Mouse (Mus musculus): ENCODE results near the gene Nudcd2.

Gene Nudcd2

DNA sequence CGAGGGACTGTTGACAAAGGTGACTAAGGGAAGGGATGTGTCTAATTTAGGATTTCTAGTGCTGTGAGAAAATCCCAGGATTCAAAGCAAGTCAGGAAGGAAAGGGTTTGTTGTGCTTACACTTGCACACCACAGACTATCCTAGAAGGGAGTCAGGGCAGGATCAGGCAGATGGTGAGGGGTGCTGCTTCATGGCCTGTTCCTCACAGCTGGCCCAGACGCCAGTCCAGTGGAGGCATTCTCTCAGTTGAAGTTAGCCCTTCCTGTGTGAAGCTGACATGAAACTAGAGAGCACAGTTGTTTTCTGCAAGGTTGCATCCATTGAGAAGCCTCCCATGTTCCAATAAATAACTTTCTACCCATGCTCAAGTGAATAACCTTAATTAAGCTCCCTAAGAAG lies 14.2 kb downstream of the Nudcd2 start:
- in situ Hi-C loops (cut with MboI; ENCODE audit: low pct_unique_long_range_greater_than_20kb in 1 of 2, low sequenced_read_pairs in 2 of 2, unreplicated experiment in 1 of 2) = no loop called here

DNA sequence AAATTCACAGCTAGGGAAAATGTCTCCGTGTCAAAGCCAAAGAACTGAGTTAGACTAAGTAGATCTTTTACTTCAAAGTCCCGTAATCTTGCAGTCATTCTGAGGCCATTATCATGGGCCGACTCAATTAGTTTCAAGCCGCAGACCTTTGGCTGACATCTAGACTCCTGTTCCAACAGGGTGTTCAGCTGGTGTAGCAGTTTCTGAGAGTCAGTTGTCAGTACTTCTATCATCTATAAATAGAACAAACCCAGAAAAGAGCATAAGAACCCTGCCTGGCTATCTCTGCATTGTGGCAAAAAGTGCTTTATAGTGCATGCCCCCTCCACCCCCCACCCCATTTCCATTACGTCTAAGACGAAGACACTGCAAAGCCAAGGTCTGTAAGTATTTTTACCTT lies 20.4 kb downstream of the Nudcd2 start:
- in situ Hi-C loops (cut with MboI; ENCODE audit: low pct_unique_long_range_greater_than_20kb in 1 of 2, low sequenced_read_pairs in 2 of 2, unreplicated experiment in 1 of 2) = no loop called here

DNA sequence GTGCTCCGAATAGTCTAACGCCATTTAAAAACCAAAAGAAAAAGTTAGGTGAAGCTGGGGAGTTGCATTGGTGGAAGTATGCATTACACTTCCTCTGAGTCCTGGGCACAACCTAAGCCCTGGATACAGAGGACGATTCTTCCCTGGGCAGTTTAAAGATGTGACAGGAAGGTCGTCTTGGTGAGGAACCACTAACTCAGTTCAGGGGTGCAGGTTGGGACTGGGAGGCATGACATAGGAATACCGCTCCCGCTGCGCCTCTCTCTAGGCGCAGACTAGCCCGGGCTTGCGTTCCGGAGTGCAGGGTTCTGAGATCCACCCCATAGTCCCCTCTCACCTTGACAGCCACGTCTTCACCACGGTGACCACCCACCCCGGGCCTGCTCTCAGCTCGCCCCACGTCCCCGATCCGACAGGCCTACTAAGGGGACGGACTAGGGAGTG lies 21.2 kb downstream of the Nudcd2 start:
- in situ Hi-C loops (cut with MboI; ENCODE audit: low pct_unique_long_range_greater_than_20kb in 1 of 2, low sequenced_read_pairs in 2 of 2, unreplicated experiment in 1 of 2) = no loop called here

DNA sequence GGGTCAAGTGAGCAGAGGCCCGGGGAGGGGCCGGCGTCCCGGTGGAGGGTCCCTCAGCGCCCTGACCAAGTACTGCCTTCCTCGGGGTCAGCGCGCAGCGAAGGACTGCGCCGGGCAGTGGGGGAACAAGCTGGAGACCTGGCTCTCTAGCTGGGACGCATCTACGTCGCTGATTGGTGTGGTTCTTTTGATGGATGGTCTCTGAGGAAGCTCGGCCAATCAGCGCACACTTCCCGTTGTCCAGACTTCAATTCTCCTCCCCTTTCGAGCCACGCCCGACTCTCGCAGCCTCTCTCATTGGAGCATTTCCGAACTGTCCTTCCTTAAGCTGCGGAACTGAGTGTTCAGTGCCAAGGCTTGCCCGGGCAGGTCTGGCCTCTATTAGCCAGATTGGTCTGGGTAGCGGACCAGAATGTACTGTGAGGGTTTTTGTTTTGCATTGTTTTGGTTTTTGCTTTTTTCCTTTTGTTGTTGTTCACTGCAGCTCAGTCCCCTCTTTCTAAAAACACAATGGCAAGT lies 21.7 kb downstream of the Nudcd2 start, which contains the start of gene Ccng1:
TSS of gene Ccng1 (minus strand) at position 203 of the 519 bp plus-strand sequence.
- in situ Hi-C loops (cut with MboI; ENCODE audit: low pct_unique_long_range_greater_than_20kb in 1 of 2, low sequenced_read_pairs in 2 of 2, unreplicated experiment in 1 of 2) = no loop called here

DNA sequence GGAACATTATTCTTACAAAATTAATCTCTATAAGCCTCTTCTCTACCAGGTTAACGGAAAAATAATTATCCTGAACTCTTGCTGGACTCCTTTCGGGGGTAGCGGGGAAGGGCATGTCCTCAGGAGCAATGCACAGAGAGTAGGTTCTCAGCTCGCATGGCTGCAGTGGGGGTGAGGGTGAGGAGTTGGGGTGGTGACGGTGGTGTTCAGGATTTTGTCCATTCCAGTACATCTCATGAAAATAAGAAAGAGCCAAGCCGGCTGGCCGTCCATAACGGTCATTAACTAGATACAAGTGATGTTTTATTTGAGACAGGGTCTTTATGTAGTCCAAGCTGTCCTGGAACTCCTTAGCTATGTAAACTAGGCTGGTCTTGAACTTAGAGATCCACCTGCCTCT lies 22.5 kb downstream of the Nudcd2 start:
- in situ Hi-C loops (cut with MboI; ENCODE audit: low pct_unique_long_range_greater_than_20kb in 1 of 2, low sequenced_read_pairs in 2 of 2, unreplicated experiment in 1 of 2) = no loop called here

DNA sequence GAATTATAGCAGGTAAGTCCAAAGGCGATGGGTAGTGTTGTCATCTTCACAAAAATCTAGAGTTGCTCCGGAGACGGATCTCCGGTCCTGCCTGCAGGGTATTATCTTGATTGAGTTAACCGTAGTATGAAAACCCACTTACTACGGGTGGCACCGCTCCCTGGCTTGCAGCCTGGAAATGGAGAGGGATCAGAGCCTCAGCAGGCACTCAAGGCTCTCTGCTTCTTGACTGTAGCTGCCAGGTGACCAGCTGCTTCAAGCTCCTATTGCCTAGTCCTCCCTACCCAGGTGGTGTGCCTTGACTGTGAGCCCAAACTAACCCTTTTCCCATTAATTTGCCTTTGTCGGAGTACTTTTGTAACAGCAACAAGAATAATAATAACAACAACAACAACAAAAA lies 26.4 kb downstream of the Nudcd2 start:
- in situ Hi-C loops (cut with MboI; ENCODE audit: low pct_unique_long_range_greater_than_20kb in 1 of 2, low sequenced_read_pairs in 2 of 2, unreplicated experiment in 1 of 2) = no loop called here

DNA sequence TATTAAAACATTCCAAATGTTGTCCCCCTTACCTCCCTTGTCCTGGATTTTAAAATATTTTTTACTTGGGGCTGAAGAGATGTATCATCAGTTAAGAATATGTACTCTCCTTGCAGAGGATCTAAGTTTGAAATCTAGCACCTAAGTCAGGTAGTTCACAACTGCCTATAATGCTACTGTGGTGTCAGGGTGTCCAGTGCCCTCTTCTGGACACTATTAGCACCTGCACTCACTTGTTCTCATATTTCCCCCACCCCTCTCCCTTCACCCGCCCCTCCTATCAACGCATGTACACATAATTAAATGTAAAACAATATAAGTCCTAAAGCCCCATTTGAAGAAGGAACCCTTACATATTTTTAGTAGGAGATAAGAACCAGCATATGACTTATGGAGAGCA lies 29.9 kb downstream of the Nudcd2 start:
- in situ Hi-C loops (cut with MboI; ENCODE audit: low pct_unique_long_range_greater_than_20kb in 1 of 2, low sequenced_read_pairs in 2 of 2, unreplicated experiment in 1 of 2) = no loop called here

DNA sequence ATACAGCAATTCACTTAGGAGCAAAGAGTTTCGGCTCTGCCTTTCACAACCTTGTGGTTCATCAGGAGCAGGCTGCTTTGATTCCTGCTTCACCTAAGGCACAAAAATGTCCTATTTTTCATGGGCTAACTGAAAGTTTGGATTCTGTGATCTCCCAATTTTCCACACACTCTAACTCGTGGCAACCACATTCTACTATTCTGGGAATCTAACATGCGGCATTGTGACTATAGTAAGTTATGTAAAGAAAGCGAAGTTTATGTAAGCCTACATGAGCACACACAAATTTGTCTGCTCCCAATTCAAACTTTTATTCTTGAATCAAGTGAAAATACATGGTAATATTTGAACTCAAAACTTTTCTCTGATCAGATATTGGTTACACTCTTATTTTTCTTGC lies 31.2 kb downstream of the Nudcd2 start:
- in situ Hi-C loops (cut with MboI; ENCODE audit: low pct_unique_long_range_greater_than_20kb in 1 of 2, low sequenced_read_pairs in 2 of 2, unreplicated experiment in 1 of 2) = no loop called here

DNA sequence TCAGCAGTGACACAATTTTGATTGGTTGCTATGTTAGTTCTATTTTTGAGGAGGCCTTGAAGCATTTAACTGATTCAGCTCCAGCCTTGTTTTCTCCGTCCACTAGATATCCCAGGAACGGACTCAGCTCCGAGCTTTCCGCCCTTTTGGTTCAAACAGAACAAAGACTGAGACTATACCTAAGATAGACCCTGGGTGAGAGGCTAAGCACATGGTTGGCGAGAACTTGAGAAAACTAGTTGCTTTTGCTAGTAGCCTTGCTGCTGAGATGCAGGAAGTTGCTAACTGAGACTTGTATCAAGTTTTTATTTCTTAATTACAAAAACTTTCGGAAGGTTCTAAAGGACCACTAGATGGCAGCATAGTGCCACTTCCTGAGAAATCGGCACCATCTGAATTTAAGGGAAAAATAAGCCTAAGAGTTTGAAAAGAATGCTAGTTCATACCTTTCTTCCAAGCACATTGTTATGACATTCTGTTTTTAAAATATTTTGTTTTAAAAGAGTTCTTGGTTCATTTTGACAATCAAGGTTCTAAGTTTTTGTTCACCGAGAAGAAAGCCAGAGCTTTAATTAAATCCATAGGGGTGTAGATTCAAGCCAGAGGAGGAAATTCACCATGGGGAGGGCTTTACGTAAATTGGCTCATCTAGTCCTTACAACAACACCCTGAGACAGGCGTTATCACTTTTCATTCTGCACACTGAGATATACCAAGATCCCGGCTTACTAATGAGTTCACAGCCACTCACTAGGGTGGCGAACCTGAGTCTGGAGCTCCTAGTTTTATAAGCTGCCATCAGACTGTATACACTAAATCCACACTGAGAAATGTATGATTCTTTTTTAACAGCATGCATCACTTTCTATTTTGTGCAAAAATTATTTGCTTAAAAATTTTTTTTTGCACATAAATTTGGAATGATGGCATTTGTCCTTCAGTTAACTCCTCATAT lies 42.1 kb downstream of the Nudcd2 start:
- in situ Hi-C loops (cut with MboI; ENCODE audit: low pct_unique_long_range_greater_than_20kb in 1 of 2, low sequenced_read_pairs in 2 of 2, unreplicated experiment in 1 of 2) = no loop called here

DNA sequence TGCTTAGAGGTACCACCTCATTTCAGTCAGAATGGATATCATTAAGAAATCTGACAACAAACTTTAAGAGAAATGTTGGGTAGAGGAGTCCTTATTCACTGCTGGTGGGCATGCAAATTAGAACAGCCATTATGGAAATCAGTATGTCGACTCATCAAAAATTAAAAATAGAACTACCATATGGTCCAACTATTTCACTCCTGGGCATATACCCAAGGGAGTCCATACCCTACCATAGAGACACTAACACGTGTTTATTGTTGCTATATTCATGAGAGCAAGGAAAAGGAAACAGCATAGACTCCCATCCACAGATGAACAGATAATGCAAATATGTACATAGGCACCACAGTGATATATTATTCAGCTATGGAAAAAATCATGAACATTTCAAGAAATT lies 48.4 kb downstream of the Nudcd2 start:
- in situ Hi-C loops (cut with MboI; ENCODE audit: low pct_unique_long_range_greater_than_20kb in 1 of 2, low sequenced_read_pairs in 2 of 2, unreplicated experiment in 1 of 2) = no loop called here

DNA sequence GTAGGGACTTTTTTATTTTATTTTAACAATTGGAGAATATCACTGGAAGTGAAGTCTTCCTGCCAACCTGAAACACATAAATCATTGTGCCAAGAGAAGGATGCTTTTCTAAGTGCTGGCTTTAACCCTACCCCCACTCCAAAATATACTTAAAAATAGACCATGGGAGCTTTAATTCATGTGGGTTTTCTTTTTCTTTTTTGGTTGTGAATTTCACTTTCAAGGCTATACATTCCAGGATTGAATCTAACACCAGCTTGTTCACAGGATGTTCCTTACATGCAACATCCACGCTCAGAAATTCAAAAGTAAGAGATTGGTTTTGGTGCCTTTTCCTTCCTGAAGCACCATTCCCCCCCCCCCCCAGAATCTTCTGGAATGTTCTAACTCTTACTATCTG lies 49.9 kb downstream of the Nudcd2 start:
- in situ Hi-C loops (cut with MboI; ENCODE audit: low pct_unique_long_range_greater_than_20kb in 1 of 2, low sequenced_read_pairs in 2 of 2, unreplicated experiment in 1 of 2) = no loop called here

DNA sequence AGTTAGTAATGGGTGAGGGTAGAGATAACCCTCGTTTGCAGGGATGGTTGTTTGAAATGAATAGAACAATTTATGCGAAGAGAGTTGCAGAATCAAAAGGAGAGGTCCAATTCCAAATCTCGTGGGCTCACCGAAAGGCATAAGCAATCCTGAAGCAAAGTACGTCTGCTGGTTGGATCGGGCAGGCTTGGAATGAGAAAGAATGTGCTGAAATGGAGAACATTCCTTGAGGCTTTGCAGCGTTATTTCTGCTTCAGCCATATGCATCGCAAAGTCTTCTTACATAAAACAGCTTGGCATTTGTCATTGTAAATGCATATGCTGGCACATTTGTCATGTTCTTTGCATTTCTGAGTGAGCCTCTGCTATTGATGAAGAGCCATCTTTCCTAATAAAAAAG lies 50.9 kb downstream of the Nudcd2 start:
- in situ Hi-C loops (cut with MboI; ENCODE audit: low pct_unique_long_range_greater_than_20kb in 1 of 2, low sequenced_read_pairs in 2 of 2, unreplicated experiment in 1 of 2) = no loop called here

DNA sequence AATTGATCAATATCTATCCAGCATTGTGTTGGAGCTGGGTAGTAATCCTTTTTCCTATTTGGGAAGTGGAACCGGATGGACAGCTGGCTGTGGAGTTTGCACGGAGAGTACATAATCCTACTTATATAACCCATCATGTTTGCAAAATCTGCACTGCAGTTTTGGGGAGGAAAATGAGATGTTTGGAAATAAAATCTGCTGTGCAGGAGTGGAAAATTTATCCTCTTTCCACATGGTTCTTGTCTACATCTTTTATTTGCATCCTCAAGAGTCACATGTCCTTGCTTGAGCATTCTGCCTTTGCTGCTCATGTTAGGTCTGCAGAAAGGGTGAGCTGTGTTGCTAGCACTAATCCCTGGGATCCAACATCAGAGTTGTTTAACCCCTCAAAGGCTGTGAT lies 53.4 kb downstream of the Nudcd2 start:
- in situ Hi-C loops (cut with MboI; ENCODE audit: low pct_unique_long_range_greater_than_20kb in 1 of 2, low sequenced_read_pairs in 2 of 2, unreplicated experiment in 1 of 2) = no loop called here

Data from mouse embryonic stem cell (cell line).